In genomic region chr9:67187182-67187581, GRCm38 (mm10) we compare ENCODE assay signal across 33 mouse cellular contexts.
"Had no signal": no experiment of that assay in that cellular context is flagged by ENCODE, and none has a peak within 500 bp of the region (broad histone marks: within the 10 kb centered on the region; RNA-seq: fewer than 3 reads in every experiment).

No protein-coding gene starts in this region.

- H3K9ac ChIP-seq: heart, embryonic 12.5 days; heart, embryonic 13.5 days; heart, embryonic 15.5 days; hindbrain, embryonic 12.5 days; hindbrain, embryonic 13.5 days; hindbrain, embryonic 14.5 days; hindbrain, embryonic 15.5 days; intestine, embryonic 15.5 days; kidney, embryonic 15.5 days had no signal

- H3K36me3 ChIP-seq: heart, embryonic 12.5 days; heart, embryonic 13.5 days; heart, embryonic 15.5 days; hindbrain, embryonic 10.5 days; hindbrain, embryonic 12.5 days; hindbrain, embryonic 13.5 days; hindbrain, embryonic 15.5 days; intestine, embryonic 15.5 days; kidney, embryonic 15.5 days had no signal

- H3K4me3 ChIP-seq: heart, embryonic 12.5 days; heart, embryonic 13.5 days; heart, embryonic 15.5 days; hindbrain, embryonic 10.5 days; hindbrain, embryonic 12.5 days; hindbrain, embryonic 13.5 days; hindbrain, embryonic 15.5 days; intestine, embryonic 15.5 days; kidney, embryonic 15.5 days; layer of hippocampus, adult 2 months; left cerebral cortex, adult 2 months had no signal

- ATAC-seq: hindbrain, embryonic 16.5 days; hindbrain, postnatal 0 days; inflammation-experienced regulatory T-cells, adult 6 months; intestine, embryonic 15.5 days; intestine, embryonic 16.5 days; intestine, postnatal 0 days had no signal

- DNase-seq: heart, postnatal 10 days; heart, postnatal 14 days; heart, postnatal 36 days; heart, postnatal 4 days; kidney, adult 11 months; kidney, adult 18-20 months; kidney, adult 2 months; kidney, adult 8-10 months; kidney, adult 9 months; kidney, postnatal 10 days; kidney, postnatal 14 days; kidney, postnatal 25 days; kidney, postnatal 36 days; kidney, postnatal 4 days; layer of hippocampus, postnatal 36 days had no signal

- H3K27me3 ChIP-seq: heart, embryonic 12.5 days; heart, embryonic 13.5 days; heart, embryonic 15.5 days; hindbrain, embryonic 12.5 days; hindbrain, embryonic 13.5 days; hindbrain, embryonic 15.5 days; intestine, embryonic 15.5 days; kidney, embryonic 15.5 days had no signal

- H3K9me3 ChIP-seq: heart, embryonic 15.5 days; hindbrain, embryonic 10.5 days; hindbrain, embryonic 12.5 days; hindbrain, embryonic 13.5 days; hindbrain, embryonic 15.5 days; intestine, embryonic 15.5 days; kidney, embryonic 15.5 days had no signal

- H3K27ac ChIP-seq: heart, embryonic 13.5 days; heart, embryonic 15.5 days; hindbrain, embryonic 10.5 days; hindbrain, embryonic 12.5 days; hindbrain, embryonic 13.5 days; hindbrain, embryonic 14.5 days; hindbrain, embryonic 15.5 days; hindbrain, postnatal 0 days; intestine, embryonic 15.5 days; kidney, embryonic 15.5 days; kidney, postnatal 0 days; layer of hippocampus, adult 2 months; left cerebral cortex, adult 2 months had no signal

- H3K4me1 ChIP-seq: hindbrain, embryonic 12.5 days; hindbrain, embryonic 13.5 days; hindbrain, embryonic 15.5 days had no signal

- H3K4me2 ChIP-seq: heart, embryonic 12.5 days; heart, embryonic 13.5 days; heart, embryonic 15.5 days; hindbrain, embryonic 12.5 days; hindbrain, embryonic 13.5 days; hindbrain, embryonic 14.5 days; hindbrain, embryonic 15.5 days; intestine, embryonic 15.5 days; kidney, embryonic 15.5 days had no signal
